Mouse (Mus musculus): Measurements from ENCODE around the gene Ano9.
A peak's percentile ranks its signal among the peaks of the same experiment; 100 is the strongest.

The Ano9 gene

GRCm38 (mm10) chr7:141099911-141100691, 17.5 kb downstream of the Ano9 start, which contains the start of gene Sigirr:
Sigirr (minus strand) TSS chr7:141100572.
- DNase-seq (ENCODE audit: low spot score) = peak; percentile 51

DNA sequence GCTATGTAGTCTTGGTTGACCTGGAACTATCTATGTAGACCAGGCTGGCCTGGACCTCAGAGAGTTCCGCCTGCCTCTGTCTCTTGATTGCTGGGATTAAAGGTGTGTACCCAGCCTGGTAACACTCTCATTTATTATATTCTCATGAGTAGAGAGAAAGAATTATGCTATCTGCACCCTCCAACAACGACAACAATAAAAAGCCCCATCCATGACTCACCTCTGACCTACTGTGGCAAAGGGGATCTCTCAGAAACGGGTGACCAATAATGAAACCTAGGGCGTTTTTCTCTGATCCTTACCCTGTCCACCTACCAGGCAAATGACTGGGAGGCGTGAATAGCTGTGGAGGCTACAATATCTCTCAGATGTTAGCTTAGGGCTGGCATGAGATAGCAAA, 20.4 kb downstream of the Ano9 start:
- DNase-seq (ENCODE audit: low spot score) = no peak

DNA sequence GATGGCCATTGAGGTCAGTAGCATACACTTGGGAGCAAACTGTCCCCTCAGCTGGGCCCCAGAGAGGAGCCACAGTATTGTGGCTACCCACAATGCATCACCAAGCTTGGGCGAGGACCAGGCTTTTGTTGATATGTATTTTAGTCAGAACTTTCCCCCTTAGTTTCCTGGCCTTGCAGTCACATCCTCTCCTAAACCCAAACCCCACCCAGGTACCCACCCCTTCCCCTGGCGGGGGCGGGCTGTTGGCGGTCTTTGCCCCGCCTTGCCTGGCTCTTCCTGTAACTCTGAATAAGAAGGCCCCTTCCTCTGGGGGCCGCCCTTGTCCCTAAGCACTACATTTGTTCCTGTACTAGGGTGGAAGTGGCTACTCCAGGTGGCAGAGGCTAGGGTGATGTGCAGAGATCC, 21.0 kb downstream of the Ano9 start:
- DNase-seq (ENCODE audit: low spot score) = no peak

GRCm38 (mm10) chr7:141096021-141096420, 21.6 kb downstream of the Ano9 start:
- DNase-seq (ENCODE audit: low spot score) = no peak

- no peak for DNase-seq (ENCODE audit: low spot score)
These were observed 23.0 kb downstream of the Ano9 start for GRCm38 (mm10) chr7:141094487-141095205.

DNA sequence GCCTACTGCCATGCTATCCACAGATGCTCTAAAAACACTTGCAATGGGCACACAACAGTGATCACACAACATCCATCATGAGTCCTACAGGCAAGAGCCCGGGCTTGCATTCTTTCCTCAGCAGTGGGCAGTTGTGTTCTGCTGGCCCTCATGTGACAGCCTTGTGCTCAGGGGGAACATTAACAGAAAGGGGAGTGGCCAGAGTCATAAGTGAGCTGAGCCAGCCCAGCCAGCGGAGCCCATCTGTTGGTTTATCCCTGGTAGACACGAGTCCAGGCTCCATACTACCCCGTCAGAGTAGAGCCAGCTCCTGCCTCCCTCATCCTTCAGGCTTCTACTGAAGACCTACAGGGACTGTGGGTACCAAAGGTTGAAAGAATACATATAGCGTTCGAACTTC, 23.7 kb downstream of the Ano9 start:
- DNase-seq (ENCODE audit: low spot score) = no peak

GRCm38 (mm10) chr7:141092051-141092735, 25.4 kb downstream of the Ano9 start:
- peak; percentile 74 for DNase-seq (ENCODE audit: low spot score)

DNA sequence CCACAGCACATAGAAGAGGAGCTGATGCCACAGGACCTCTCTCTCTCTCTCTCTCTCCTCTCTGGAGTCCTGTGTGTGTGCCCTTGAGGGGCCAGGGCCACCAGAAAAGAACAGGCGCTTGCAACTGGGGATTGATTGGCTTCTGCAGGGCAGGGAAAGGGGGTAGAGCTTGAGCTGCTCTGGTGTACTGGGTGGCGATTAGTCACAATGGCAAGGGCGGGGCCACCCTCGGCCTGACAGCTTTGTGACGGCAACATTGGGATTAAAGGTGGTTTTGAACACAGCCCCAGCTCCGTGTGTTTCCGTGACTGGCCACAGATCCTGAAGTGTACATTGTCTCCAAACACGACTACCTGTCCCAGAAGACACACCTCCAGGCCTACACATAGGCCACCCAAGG, 27.4 kb downstream of the Ano9 start:
- no peak for DNase-seq (ENCODE audit: low spot score)

DNA sequence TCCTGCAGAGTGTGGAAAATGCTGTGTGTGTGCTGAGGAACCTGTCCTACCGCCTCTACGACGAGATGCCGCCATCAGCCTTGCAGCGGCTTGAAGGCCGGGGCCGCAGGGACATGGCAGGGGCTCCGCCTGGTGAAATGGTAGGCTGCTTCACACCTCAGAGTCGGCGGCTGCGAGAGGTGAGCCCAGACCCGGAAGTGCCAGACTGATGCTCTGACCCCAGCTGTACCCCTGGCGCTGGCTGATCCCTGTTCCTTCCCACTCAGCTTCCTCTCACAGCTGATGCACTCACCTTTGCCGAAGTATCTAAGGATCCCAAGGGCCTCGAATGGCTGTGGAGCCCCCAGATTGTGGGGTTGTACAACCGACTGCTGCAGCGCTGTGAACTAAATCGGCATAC, 29.1 kb downstream of the Ano9 start:
- DNase-seq (ENCODE audit: low spot score) = no peak

DNA sequence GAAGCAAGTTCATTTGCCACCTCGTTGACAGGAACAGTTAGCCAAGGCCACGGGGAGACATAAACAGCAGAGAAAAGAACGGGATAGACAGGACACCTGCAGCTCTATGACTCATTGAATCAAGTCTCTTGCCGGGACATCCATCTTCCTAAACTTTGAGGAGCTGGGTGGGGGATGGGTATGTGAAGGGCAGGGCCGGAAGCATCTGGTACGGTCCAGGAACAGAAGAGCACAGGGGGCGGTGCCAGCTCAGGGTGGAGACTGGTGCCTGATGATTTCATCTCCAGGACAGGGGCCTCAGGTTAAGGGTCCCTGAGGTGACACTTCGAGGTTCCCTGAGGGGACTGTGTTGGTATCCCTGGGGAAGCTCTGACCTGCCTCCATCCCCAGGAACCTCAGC, 29.7 kb downstream of the Ano9 start:
- DNase-seq (ENCODE audit: low spot score) = no peak

GRCm38 (mm10) chr7:141079481-141080449, 37.8 kb downstream of the Ano9 start:
- peak; percentile 43 for DNase-seq (ENCODE audit: low spot score)

- peak; percentile 44 for DNase-seq (ENCODE audit: low spot score)
These were observed 38.7 kb downstream of the Ano9 start for GRCm38 (mm10) chr7:141078876-141079275.

DNA sequence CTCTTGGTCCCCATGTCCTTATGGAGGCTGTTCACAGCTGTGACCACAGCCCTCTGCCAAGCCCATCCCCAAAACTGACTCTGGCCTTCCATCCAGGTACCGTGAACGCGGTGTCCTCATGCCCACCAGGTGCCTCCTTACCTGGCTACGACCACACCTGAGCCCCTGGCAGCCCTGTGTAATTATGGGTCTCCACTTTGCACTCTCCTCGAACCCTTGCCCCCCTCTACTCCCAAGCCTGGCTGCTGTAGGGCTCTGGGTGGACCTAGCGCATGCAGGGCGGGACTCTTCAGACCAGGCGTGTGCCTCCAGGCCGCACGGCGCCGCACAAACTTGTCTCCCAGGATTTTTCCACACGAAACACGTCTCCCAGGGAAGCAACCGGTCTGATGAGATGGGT, 39.8 kb downstream of the Ano9 start, which contains the start of gene Pkp3:
Pkp3 (plus strand) TSS at position 378 of the 400 bp plus-strand sequence.
- no peak for DNase-seq (ENCODE audit: low spot score)

GRCm38 (mm10) chr7:141073782-141074181, 43.8 kb downstream of the Ano9 start:
- DNase-seq (ENCODE audit: low spot score) = no peak

DNA sequence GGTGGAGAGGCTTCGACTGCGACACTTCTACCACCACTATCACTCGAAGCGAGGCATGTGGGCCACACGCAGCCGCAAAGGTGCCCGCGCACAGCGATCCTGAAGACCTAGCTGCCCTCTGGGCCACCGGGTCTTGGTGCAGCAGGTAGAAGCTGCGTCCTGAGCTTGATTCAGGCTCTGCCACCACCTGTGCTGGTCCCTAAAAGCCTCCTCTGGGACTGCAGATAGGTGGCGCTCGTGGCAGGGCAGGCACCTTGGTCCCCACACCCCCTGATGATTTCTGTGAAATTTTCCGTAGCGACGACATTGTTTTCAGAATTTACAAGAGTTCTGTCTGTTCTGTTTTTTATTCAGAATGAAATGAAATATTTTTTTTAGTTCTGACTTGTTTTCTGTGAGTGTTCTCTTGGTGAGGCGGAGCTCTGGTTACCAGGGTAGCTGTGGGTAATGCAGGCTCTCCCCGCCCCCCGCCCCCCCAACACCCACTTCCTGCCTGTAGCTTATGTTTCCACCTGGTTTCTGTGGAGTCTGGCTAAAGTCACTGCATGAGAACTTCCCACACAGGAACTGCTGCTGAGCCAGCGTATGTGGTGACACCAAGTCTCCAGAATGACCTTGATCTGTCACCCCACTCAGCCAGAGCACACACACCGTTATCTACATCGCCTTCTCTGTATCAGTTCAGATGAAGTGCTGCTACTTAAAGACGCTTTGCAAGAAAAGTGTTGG, 45.4 kb downstream of the Ano9 start:
- DNase-seq (ENCODE audit: low spot score) = no peak

DNA sequence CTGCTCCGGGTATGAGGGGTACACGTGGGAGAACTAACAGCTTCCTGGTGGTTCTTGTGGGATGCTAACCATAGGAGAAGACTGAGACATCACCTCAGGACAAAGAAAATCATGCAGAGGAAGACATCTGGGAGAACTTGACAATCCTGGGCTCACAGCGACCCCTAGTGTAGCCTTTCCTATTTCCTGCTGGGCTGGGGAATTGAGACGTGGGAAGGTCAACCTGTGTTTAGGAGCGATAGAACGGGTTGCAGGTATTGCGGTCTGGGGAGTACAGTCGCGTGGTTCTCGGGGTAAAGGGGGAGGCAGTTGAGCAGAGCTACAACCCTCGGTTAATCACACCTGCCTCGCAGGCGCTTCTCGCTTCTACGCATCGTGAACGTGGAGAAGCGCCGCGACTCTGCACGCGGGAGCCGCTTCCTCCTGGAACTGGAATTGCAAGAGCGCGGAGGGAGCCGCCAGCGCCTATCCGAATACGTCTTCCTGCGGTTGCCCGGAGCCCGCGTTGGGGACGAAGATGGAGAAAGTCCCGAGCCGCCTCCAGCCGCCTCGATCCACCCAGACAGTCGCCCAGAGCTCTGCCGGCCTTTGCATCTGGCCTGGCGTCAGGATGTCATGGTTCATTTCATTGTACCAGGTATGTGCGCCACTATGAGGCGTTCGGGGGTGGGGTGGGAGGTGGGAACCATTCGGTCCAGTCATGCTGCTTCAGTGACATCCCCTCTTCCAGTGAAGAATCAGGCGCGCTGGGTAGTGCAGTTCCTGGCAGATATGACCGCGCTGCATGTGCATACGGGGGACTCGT, 47.3 kb downstream of the Ano9 start:
- peak; percentile 77 for DNase-seq (ENCODE audit: low spot score)

DNA sequence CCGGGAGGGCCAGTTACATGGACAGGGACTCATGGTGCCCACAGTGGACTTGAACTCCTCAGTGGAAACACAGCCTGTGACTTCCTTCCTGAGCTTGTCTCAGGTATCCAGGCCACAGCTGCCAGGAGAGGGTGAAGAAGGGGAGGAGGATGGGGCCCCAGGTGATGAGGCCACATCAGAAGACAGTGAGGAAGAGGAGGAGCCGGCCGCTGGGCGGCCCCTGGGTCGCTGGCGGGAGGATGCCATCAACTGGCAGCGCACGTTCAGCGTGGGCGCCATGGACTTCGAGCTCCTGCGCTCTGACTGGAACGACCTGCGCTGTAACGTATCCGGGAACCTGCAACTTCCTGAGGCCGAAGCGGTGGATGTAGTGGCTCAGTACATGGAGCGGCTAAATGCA, 49.3 kb downstream of the Ano9 start:
- no peak for DNase-seq (ENCODE audit: low spot score)

DNA sequence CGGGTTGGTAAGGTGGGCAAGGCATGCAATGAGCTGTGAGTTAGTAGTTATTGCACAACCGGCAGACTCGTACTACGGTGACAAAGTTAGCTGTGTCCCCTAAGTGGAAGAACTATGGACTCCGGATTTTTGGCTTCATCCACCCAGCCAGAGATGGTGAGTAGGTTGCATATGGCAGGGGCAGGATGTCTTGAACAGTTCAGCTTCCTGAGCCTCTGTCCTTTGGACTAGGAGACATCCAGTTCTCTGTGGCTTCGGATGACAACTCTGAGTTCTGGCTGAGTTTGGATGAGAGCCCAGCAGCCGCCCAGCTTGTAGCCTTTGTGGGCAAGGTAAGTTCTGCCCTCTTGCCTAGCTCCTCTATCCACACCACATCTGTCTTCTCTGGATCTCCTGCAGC, 53.0 kb downstream of the Ano9 start:
- no peak for DNase-seq (ENCODE audit: low spot score)

- DNase-seq (ENCODE audit: low spot score) = no peak
These were observed 53.4 kb downstream of the Ano9 start for GRCm38 (mm10) chr7:141064175-141064574.

DNA sequence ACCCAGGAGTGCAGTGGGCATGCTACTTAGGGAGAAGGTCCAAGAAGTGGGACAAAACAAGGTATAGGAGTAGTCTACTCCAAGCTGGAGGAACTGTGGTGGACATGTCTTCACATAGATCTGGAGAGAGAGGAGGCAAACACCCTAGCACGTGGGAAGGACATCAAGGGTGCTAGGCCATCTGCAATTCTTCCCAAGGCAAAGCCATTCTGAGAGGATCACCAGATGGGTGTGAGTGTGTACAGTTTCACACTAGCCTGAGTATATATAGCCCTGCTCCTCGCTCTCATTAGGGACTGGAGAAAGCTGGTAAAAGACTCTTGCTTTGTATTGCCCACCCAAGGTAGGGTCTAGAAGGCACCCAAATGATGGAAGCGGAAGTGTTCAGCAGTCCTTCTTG, 54.3 kb downstream of the Ano9 start:
- no peak for DNase-seq (ENCODE audit: low spot score)
